Mouse (Mus musculus) gastrocnemius, adult 2 months (tissue): ENCODE results near the gene Hsd3b7. TPM values are rescaled to one million over a fixed set of nuclear protein-coding genes. Genes with fewer than 3 reads are reported as not detected.
A peak's percentile ranks its signal among the peaks of the same experiment; 100 is the strongest.
"Not testable (repeated sequence)": the region's sequence is repeated elsewhere in the genome, so short reads cannot be mapped to it uniquely, and the experiment has no call there.

ENCODE experiments used
- DNase-seq: peaks from one replicate; pipeline ENCODE4 v3.0.0; 2022
- H3K27ac ChIP-seq: fragments of 200-600 bp; 2 replicates; pipeline ENCODE4 v1.8.1; 2022; ENCODE audit warnings: mild to moderate bottlenecking
- H3K4me3 ChIP-seq: fragments of 200-600 bp; 2 replicates; pipeline ENCODE4 v1.8.1; 2022; ENCODE audit warnings: mild to moderate bottlenecking, moderate library complexity
- CTCF ChIP-seq: fragments of 200-600 bp; IDR thresholded peaks from 2 replicates; pipeline ENCODE4 v1.8.1; 2022; ENCODE audit warnings: antibody characterized with exemption, mild to moderate bottlenecking, moderate library complexity
- intact Hi-C: fragments of 180-260 bp; cut with DNase I; formaldehyde crosslinking; loops from one replicate; pipeline ENCODE4 v1.15.1; 2025
- total RNA-seq, 2 experiments: library from RNA; stranded (reverse); gene quantifications; 2 replicates each; pipeline ENCODE4 v1.2.3; 2021

Hsd3b7 gene
- total RNA-seq, 2 experiments from 2014 or later, result 4.7 to 6.2 TPM

DNA sequence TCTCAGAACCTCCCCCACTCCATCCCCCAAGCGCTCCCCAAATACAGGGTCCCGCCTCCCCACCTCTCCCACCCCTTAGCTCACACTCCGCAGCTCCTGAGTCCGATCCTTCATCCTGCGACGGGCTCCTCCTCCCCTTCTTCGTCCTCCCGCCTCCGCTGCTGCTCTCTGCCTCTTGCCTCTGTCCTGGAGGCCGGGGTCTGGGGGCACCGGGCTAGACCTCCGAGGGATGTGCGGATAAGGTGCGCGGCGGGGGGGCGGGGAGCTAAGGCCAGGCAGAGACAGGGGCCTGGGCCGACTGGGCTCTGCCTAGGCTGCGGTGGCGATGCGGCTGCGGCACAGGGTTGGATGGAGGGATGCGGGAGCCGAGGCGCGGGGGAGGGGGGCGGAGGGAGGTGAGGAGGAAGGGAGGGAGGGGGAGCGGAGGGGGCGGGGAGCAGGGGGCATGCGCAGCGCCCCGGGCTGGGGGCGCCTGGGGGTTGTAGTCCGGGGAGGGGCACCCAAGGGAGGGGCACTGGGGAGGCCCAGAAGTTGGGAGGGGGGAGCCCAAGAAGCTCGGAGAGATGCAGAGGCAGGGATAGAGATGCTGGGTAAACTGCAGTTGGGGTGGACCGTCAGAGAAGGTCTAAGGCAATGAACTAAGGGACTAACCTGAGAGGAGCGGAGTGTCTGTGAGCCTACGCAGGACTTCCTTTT, 23.9 kb downstream of the Hsd3b7 start, which contains the start of the genes Stx4a and Stx1b:
Stx4a (plus strand) TSS at position 119 of the 696 bp plus-strand sequence.
Stx1b (minus strand) TSS at position 374 of the 696 bp plus-strand sequence.
- peak; percentile 63 for DNase-seq
- Histone ChIP-seq H3K27ac (peak within 1 kb of the TSS; percentile 71), H3K4me3 (peak within 1 kb of the TSS; percentile 71)
- no peak for TF ChIP-seq CTCF
- intact Hi-C loops, result no loop called here

DNA sequence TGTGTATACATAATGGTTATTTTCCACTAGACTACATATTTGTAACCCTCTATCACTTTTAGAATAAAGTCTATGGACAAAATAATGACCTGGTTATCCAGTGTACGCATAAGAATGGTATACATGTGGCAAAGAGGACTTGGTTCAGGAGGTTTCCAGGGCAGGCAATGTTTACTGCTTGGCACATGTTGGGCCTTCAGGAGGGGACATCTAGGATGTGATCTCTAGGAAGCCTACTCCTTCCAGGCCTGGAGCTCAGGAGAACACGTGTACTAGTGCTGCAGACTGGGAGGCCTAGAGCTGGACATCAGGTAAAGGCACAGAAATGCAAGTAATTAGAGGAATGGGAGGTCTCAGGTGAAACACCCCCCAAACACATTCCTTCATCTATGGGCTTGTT, 35.1 kb downstream of the Hsd3b7 start:
- intact Hi-C loops, result no loop called here
- no peak overlapping the region for H3K4me3 ChIP-seq
- TF ChIP-seq CTCF, result no peak
- H3K27ac ChIP-seq, result no peak overlapping the region
- no peak for DNase-seq

DNA sequence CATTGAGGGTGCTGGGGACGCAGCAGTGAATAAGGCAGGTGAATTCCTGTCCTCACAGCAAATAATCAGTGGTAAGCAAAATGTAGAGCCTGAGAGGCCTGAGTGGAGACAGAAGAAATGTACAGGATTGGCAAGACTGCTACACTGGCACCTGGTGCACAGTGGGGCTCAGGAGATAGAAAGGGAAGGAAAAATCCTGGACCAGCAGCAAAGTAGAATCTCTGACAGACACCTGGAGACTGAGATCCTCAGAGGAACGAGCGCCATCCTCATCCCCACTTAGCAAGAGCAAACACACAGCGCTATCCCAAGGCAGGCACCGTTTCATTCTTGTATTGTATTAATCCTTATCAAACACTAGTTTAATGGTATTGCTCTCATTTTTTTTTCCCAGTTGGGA, 37.1 kb downstream of the Hsd3b7 start:
- Histone ChIP-seq H3K4me3 (no peak overlapping the region), H3K27ac (no peak overlapping the region)
- TF ChIP-seq CTCF, result no peak
- intact Hi-C loops, result no loop called here
- no peak for DNase-seq

DNA sequence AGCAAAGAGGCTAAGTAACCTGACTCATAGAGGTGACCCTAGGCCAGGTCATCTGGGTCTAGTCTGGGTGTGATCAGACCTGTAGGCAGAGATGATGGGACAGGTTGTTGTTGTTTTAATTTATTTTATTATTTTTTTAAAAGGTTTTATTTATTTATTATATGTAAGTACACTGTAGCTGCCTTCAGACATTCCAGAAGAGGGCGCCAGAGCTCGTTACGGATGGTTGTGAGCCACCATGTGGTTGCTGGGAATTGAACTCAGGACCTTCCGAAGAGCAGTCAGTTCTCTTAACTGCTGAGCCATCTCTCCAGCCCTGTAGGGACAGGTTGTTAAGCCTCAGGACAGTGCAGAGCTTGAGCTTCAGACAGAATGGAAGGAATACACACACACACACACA, 37.5 kb downstream of the Hsd3b7 start:
- H3K27ac ChIP-seq, DNase-seq, H3K4me3 ChIP-seq, intact Hi-C loops: not testable (repeated sequence)
- TF ChIP-seq CTCF, result peak; percentile 14; the same call in 1 of the 2 replicates

DNA sequence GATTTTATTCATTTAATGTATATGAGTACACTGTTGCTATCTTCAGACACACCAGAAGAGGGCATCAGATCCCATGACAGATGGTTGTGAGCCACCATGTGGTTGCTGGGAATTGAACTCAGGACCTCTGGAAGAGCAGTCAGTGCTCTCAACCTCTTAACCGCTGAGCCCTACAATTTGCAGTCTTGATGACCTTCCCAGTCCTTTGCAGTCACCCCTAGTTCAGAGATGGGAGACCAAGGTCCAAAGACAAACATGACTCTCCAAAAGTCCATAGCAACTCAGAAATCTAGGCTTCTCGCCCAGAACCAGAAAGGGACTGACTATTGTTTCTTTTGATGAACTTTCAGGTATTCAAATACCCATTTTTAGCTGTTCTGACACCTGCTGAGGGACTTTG, 39.6 kb downstream of the Hsd3b7 start:
- not testable (repeated sequence) for H3K4me3 ChIP-seq, DNase-seq
- peak overlapping the region; percentile 96; the same call in 1 of the 2 replicates for H3K27ac ChIP-seq
- intact Hi-C loops, result loop anchor here (2.0 to 5.0 kb wide), 2 partner anchors 35 to 38 kb away; partner anchors contain the start of gene Hsd3b7

DNA sequence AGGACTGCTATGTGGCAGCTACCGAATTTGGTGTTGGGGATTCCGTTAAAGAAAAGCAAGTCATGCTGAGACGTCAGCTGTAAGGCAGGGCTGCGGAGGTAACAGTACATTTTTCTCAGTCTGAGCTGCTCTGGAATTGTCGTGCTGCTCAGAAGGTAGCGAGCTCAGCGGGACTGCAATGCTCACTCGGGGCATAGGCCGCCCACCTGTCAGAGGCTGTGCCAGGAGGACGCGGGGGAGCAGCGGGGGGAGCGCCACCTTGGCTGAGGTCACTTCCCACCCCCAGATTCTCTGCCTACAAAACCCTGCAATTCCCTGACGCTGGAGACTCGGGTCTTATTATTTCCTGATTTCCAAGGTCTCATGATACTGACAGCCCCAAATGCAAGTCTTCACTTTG, 40.5 kb downstream of the Hsd3b7 start:
- peak; percentile 65 for DNase-seq
- H3K27ac ChIP-seq, result peak overlapping the region; percentile 96
- H3K4me3 ChIP-seq, result peak overlapping the region; percentile 71
- intact Hi-C loops, result loop anchor here (2.0 to 5.0 kb wide), 2 partner anchors 34 to 39 kb away; partner anchors contain the start of gene Hsd3b7
- TF ChIP-seq CTCF, result no peak

DNA sequence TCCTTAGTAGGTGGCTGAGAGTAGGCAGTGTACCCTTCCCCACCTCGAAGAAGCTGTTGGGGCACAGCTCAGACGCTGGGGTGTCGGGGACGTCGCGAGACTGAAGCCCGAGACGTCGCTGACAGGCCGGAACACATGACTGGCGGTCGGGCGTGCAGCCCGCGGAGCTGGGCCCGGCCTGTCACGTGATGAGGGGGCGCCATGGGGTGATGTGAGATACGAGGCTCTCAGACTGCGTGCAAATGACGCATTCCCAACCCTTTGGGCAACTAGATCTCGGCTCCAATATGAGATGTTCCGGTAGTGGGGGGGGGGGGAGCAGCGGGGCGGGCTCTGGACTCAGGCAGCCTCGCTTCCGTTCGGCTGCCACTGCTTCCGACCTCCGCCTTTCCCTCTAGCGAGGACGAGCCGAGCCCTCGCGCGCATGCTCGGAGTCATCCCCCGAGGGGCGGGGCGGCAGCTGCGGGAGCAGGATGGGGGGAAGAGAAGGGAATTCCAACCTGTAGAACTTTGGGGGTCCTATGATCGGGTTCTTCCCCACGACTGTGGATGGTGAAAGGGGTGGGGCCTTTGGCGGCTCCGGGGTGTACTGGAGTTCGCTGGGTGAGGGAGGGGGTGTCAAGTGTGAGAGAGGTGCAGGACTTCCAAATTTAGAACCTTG, 41.1 kb downstream of the Hsd3b7 start:
- peak; percentile 97 for DNase-seq
- TF ChIP-seq CTCF, result no peak
- H3K4me3 ChIP-seq, result peak overlapping the region; percentile 71
- H3K27ac ChIP-seq, result peak overlapping the region; percentile 96
- intact Hi-C loops, result loop anchor here (2.0 to 5.0 kb wide), 2 partner anchors 33 to 39 kb away; partner anchors contain the start of gene Hsd3b7

DNA sequence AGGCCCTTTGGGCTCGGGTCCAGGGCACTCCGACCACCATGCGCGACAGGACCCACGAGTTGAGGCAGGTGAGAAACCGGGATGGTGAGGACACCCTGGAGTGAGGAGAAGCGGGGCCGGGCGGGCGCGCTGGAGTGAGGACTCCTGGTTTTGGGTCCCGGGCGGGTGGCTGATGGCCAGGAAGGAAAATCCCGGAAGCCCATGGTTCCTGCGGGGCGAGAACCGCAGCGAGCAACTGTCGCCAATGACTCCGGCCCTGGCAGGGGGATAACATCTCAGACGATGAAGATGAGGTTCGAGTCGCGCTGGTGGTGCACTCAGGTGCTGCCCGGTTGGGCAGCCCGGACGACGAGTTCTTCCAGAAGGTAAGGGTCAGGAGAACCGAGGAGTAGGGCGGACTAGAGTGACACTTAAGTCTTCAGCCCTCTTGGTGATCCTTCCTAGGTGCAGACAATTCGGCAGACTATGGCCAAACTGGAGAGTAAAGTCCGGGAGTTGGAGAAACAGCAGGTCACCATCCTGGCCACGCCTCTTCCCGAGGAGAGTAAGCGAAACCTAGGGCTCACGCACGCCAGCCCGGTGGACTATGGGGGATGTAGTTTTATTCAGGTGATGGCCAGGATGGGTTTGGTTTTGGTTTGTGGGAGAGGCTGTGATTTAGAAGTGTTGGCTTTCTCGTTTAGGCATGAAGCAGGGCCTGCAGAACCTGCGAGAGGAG, 41.8 kb downstream of the Hsd3b7 start:
- Histone ChIP-seq H3K27ac (peak overlapping the region; percentile 96), H3K4me3 (peak overlapping the region; percentile 71)
- TF ChIP-seq CTCF, result no peak
- intact Hi-C loops, result loop anchor here (5.0 kb wide), 1 partner anchor 40 kb away; the partner anchor contains the start of gene Hsd3b7
- DNase-seq, result peak; percentile 88

DNA sequence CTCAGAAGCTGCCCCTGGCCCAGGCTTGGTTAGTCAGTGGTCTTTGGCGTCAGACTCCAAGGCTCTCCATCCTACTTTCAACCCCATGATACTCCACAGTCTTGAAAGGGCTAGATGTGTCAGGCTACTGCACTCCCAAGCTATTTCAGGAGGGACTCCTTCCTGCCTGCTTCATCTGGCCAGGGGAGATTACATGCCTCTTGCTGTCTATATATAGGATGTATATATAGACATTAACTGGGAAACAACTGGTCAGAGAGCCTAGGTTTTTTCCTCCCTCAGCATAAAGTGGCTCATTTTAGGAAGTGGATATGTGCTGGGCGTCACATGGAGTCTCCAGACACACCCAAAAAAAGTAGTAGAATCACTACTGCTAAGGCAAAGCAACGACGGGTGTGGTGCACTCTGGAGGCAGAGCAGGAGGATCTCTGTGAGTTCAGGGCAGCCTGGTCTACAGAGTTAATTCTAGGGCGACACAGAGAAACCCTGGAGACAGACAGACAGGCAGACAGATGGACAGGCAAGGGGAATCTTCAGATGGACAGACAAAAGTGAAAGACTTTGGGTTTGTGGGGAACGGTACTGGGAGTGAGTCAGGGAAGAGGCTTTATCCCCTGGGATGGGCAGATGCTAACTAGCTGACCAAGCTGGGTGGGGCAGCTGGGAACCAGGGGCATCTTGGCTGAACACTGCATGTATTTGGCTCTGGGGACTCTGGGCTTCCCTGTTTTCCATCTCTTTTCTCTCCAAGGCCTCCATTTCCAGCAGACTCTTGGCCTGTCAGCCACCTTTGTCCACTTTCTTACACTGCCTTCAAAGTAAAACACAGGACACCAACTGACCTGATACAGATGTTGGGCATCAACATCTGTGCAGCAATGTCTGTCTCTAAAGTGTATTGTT, 49.8 kb downstream of the Hsd3b7 start:
- H3K4me3 ChIP-seq, result peak overlapping the region; percentile 32
- no peak for TF ChIP-seq CTCF
- DNase-seq, result peak; percentile 39
- peak overlapping the region; percentile 78 for H3K27ac ChIP-seq
- intact Hi-C loops, result no loop called here

DNA sequence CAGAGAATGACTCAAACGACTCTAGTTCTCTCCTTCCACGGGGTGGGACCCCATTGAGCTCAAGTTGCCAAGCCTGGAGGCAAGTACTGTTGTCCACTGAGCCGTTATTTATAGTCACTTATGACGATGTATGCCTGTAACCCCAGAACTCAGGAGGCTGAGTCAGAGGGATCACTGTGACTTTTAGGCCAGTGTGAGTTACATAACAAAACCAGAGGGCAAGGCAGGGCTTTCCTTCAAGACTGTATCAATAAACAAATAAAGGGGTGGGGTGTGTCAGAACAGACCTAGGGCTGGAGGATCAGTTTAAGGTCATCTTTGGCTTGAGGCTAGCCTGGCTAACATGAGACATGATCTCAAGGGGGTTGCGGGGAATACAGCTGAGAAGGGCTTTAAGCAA, 50.5 kb downstream of the Hsd3b7 start:
- no peak overlapping the region for H3K4me3 ChIP-seq
- no peak for DNase-seq

More for the DNA sequence above, 50.5 kb downstream of the Hsd3b7 start:
- peak overlapping the region; percentile 78 for H3K27ac ChIP-seq
- TF ChIP-seq CTCF, result no peak
- intact Hi-C loops, result no loop called here

Other genes starting within 250 kb of the Hsd3b7 start
- not detected for gene Tmem265, start 239.2 kb upstream of the Hsd3b7 start, total RNA-seq
- 10 to 100 TPM in 1 of 2 experiments, 1 to 10 TPM in 1; 8.3 to 10.8 TPM for gene Phkg2, start 227.3 kb upstream of the Hsd3b7 start, total RNA-seq
- gene Ccdc189, start 212.0 kb upstream of the Hsd3b7 start, total RNA-seq, result 1 to 10 TPM; 1.7 to 2.4 TPM
- 10 to 100 TPM; 33.3 to 34.6 TPM for gene Rnf40, start 211.8 kb upstream of the Hsd3b7 start, total RNA-seq
- gene Zfp629, start 184.8 kb upstream of the Hsd3b7 start, total RNA-seq, result 1 to 10 TPM; 9.3 TPM
- gene Bcl7c, start 91.7 kb upstream of the Hsd3b7 start, total RNA-seq, result 10 to 100 TPM; 26.7 to 32.9 TPM
- gene Ctf1, start 87.9 kb upstream of the Hsd3b7 start, total RNA-seq, result 10 to 100 TPM; 16.8 to 18.1 TPM
- gene Ctf2, start 68.4 kb upstream of the Hsd3b7 start, total RNA-seq, result not detected
- gene Fbxl19, start 56.1 kb upstream of the Hsd3b7 start, total RNA-seq, result 1 to 10 TPM; 1.2 to 2.0 TPM
- gene Orai3, start 30.8 kb upstream of the Hsd3b7 start, total RNA-seq, result 10 to 100 TPM; 10.1 to 11.7 TPM
- 10 to 100 TPM; 15.3 to 20.8 TPM for gene Setd1a, start 23.9 kb upstream of the Hsd3b7 start, total RNA-seq
- 1 to 10 TPM; 1.9 to 2.1 TPM for gene Gm49388, start 15.0 kb upstream of the Hsd3b7 start, total RNA-seq
- 10 to 100 TPM; 55.4 to 59.0 TPM for gene Stx4a, start 23.7 kb downstream of the Hsd3b7 start, total RNA-seq
- 1 to 10 TPM; 1.0 TPM for gene Stx1b, start 23.9 kb downstream of the Hsd3b7 start, total RNA-seq
- gene Zfp646, start 75.6 kb downstream of the Hsd3b7 start, total RNA-seq, result 10 to 100 TPM; 11.8 to 15.4 TPM
- gene Zfp668, start 76.2 kb downstream of the Hsd3b7 start, total RNA-seq, result 1 to 10 TPM; 3.3 to 5.0 TPM
- 1 to 10 TPM; 1.2 to 2.0 TPM for gene Prss53, start 90.4 kb downstream of the Hsd3b7 start, total RNA-seq
- gene Gm21974, start 94.8 kb downstream of the Hsd3b7 start, total RNA-seq, result not detected
- 10 to 100 TPM in 1 of 2 experiments, 1 to 10 TPM in 1; 9.2 to 12.6 TPM for gene Vkorc1, start 95.0 kb downstream of the Hsd3b7 start, total RNA-seq
- 100 to 1,000 TPM; 169 to 177 TPM for gene Bckdk, start 103.5 kb downstream of the Hsd3b7 start, total RNA-seq
- 10 to 100 TPM; 24.3 to 26.6 TPM for gene Kat8, start 111.9 kb downstream of the Hsd3b7 start, total RNA-seq
- gene Prss8, start 129.5 kb downstream of the Hsd3b7 start, total RNA-seq, result not detected
- gene Prss36, start 146.1 kb downstream of the Hsd3b7 start, total RNA-seq, result 1 to 10 TPM; 6.0 to 7.1 TPM
- gene Fus, start 166.9 kb downstream of the Hsd3b7 start, total RNA-seq, result 10 to 100 TPM; 77.8 to 99.5 TPM
- gene Pycard, start 193.3 kb downstream of the Hsd3b7 start, total RNA-seq, result under 1 TPM; 0.38 to 0.89 TPM
- gene Trim72, start 203.3 kb downstream of the Hsd3b7 start, total RNA-seq, result 100 to 1,000 TPM; 186 to 238 TPM